Mouse (Mus musculus): ENCODE data around the gene Miip. TPM values are rescaled to one million over a fixed set of nuclear protein-coding genes. Genes with fewer than 3 reads are reported as not detected.

The Miip gene
- polyA plus RNA-seq, 1 experiment from 2014 or later = 23.9 TPM

DNA sequence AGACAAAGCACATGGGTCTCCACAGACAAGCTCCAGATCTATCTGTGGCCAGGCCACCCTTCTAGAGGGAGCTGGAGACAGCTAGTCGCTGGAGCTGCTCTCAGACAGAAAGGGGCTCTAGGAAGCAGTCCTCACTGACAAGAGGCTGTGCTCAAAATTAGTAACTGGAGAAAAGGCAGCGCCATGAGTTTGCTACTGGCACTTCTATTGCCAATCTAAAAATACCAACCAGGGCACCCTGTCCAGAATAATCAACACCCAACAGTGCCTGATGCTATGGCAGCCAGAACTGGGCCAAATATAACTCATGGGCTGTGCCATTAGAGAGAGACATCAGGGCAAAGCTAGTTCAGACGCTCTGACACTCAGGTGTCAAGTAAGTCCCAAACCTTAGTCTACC lies 28.7 kb upstream of the Miip start:
- no peak for ATAC-seq (replicated peaks; ENCODE audit: insufficient number of reproducible peaks, low FRiP score, low TSS enrichment)
- H3K27ac ChIP-seq (ENCODE audit: low read depth, low read length) = peak overlapping the region; percentile 88
- H3K4me1 ChIP-seq (ENCODE audit: control insufficient read depth, insufficient read depth, low read length) = peaks cover 30% of the 10 kb centered on the region
- peaks cover 34% of the 10 kb centered on the region for H3K36me3 ChIP-seq (ENCODE audit: control insufficient read depth, insufficient read depth, low read length)
- H3K27me3 ChIP-seq (ENCODE audit: control insufficient read depth, insufficient read depth, low read length) = no peaks in the 10 kb centered on the region
- H3K4me3 ChIP-seq (ENCODE audit: low read depth, low read length) = no peak overlapping the region
- H3K9ac ChIP-seq (ENCODE audit: low read depth, low read length) = no peak overlapping the region
- H3K9me3 ChIP-seq (replicated peaks; ENCODE audit: control insufficient read depth, low read length) = no peaks in the 10 kb centered on the region
- 48% methylated on average over 3 of the region's 3 CpGs for WGBS (ENCODE audit: insufficient replicate concordance)
- H3K4me2 ChIP-seq = 0 out of 2 replicates have a peak overlapping the region, but pooled peaks have one; percentile 25

DNA sequence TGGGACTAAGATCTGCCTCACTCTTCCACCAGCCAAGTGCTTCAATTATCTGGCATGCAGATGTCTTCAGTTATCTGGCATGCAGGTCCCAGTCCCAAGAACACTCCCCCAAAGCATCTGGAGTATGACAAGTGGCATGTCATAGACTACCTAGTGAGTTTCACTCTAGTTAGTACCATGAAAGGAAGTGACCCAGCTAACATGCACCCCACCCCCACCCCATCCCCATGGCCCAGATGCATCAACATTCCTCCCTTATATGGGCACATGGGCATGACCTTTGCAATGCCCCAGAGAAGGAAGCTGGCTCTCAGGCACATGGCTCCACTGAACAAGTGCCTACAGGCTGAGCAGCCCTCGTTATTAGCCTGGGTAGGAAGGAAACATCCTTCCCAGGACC lies 27.8 kb upstream of the Miip start:
- H3K27ac ChIP-seq (ENCODE audit: low read depth, low read length) = peak overlapping the region; percentile 88
- no peak overlapping the region for H3K4me3 ChIP-seq (ENCODE audit: low read depth, low read length)
- H3K9ac ChIP-seq (ENCODE audit: low read depth, low read length) = no peak overlapping the region
- H3K36me3 ChIP-seq (ENCODE audit: control insufficient read depth, insufficient read depth, low read length) = peaks cover 29% of the 10 kb centered on the region
- ATAC-seq (replicated peaks; ENCODE audit: insufficient number of reproducible peaks, low FRiP score, low TSS enrichment) = peak; percentile 61
- H3K4me1 ChIP-seq (ENCODE audit: control insufficient read depth, insufficient read depth, low read length) = peaks cover 30% of the 10 kb centered on the region
- H3K27me3 ChIP-seq (ENCODE audit: control insufficient read depth, insufficient read depth, low read length) = no peaks in the 10 kb centered on the region
- H3K4me2 ChIP-seq = no peak overlapping the region
- no peaks in the 10 kb centered on the region for H3K9me3 ChIP-seq (replicated peaks; ENCODE audit: control insufficient read depth, low read length)
- WGBS (ENCODE audit: insufficient replicate concordance) = 58% methylated on average over 1 of the region's 1 CpGs

DNA sequence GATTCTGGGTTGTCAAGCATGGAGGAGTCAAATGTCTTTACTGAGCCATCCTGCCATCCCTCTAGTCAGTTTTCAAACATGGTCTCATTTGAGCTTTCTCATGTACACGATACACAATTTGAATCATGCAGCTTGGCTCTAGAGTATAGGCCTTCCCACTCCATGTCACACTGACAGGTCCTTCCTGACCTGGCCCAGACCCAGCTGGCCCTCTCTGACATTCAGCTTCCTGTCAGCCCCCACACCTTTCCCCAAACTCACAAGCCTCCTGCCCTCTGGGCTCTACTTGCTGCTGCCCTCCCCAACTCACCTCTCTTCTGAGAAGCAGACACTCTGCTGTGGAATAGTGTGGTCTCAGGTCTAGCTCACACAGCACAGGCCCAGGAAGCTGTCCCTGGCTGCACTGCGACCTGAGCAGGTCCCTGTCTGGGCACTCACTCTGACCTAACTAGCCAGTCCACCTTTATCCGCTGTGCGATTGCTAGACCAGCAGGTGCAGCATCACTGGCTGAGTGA lies 27.3 kb upstream of the Miip start:
- Histone ChIP-seq H3K4me3 (ENCODE audit: low read depth, low read length) (no peak overlapping the region), H3K9me3 (replicated peaks; ENCODE audit: control insufficient read depth, low read length) (no peaks in the 10 kb centered on the region), H3K27ac (ENCODE audit: low read depth, low read length) (peak overlapping the region; percentile 88), H3K9ac (ENCODE audit: low read depth, low read length) (0 out of 2 replicates have a peak overlapping the region, but pooled peaks have one; percentile 34), H3K4me1 (ENCODE audit: control insufficient read depth, insufficient read depth, low read length) (peaks cover 26% of the 10 kb centered on the region), H3K4me2 (no peak overlapping the region), H3K27me3 (ENCODE audit: control insufficient read depth, insufficient read depth, low read length) (no peaks in the 10 kb centered on the region), H3K36me3 (ENCODE audit: control insufficient read depth, insufficient read depth, low read length) (peaks cover 32% of the 10 kb centered on the region)
- peak; percentile 4; the same call in 1 of the 2 replicates for ATAC-seq (replicated peaks; ENCODE audit: insufficient number of reproducible peaks, low FRiP score, low TSS enrichment)
- 83% methylated on average over 4 of the region's 4 CpGs for WGBS (ENCODE audit: insufficient replicate concordance)

DNA sequence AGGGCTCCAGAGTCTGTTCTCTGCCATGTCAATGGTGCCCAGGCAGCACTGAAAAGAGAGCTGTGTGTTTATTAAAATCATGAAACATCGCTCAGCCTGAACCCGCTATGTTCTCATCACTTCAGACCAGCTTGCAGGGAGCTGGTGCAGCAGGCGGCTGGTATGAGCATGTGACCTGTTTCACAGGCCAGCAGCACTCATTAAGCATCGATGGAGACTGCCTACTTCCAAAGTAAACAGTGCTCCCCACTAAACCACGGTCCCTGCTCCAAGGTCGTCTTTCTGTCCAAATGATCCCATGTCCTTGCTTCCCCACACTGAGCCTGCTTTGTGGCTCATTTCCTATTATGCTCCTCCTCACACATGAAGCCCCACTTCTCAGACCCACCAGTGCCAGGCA lies 21.7 kb upstream of the Miip start:
- no peak overlapping the region for H3K4me3 ChIP-seq (ENCODE audit: low read depth, low read length)
- no peak overlapping the region for H3K4me2 ChIP-seq
- H3K27me3 ChIP-seq (ENCODE audit: control insufficient read depth, insufficient read depth, low read length) = no peaks in the 10 kb centered on the region
- no peak overlapping the region for H3K27ac ChIP-seq (ENCODE audit: low read depth, low read length)
- H3K9ac ChIP-seq (ENCODE audit: low read depth, low read length) = no peak overlapping the region
- WGBS (ENCODE audit: insufficient replicate concordance) = 85% methylated on average over 6 of the region's 6 CpGs
- H3K36me3 ChIP-seq (ENCODE audit: control insufficient read depth, insufficient read depth, low read length) = peaks cover 48% of the 10 kb centered on the region
- ATAC-seq (replicated peaks; ENCODE audit: insufficient number of reproducible peaks, low FRiP score, low TSS enrichment) = no peak
- H3K9me3 ChIP-seq (replicated peaks; ENCODE audit: control insufficient read depth, low read length) = no peaks in the 10 kb centered on the region
- no peaks in the 10 kb centered on the region for H3K4me1 ChIP-seq (ENCODE audit: control insufficient read depth, insufficient read depth, low read length)

DNA sequence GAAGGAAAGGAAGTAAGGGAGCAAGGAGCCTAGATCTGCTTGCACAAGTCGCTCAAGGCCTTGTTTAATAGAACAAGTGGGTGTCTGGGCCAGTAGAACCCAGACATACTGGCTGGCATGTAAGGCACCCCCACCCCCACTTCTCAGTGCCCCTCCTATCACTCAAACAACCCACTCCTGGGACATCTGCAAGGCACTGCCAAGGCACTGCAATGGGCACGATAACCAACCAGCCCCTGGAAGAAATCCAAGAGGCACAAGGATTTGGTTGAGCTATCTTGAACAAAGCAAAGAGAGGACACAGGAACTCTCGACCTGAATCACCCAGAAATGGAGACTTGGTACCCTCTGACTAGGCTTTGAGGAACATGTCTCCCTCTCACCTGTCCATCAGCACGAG lies 19.6 kb upstream of the Miip start:
- peaks cover 58% of the 10 kb centered on the region for H3K36me3 ChIP-seq (ENCODE audit: control insufficient read depth, insufficient read depth, low read length)
- no peak overlapping the region for H3K4me3 ChIP-seq (ENCODE audit: low read depth, low read length)
- ATAC-seq (replicated peaks; ENCODE audit: insufficient number of reproducible peaks, low FRiP score, low TSS enrichment) = no peak
- no peaks in the 10 kb centered on the region for H3K9me3 ChIP-seq (replicated peaks; ENCODE audit: control insufficient read depth, low read length)
- H3K4me1 ChIP-seq (ENCODE audit: control insufficient read depth, insufficient read depth, low read length) = no peaks in the 10 kb centered on the region
- no peaks in the 10 kb centered on the region for H3K27me3 ChIP-seq (ENCODE audit: control insufficient read depth, insufficient read depth, low read length)
- no peak overlapping the region for H3K4me2 ChIP-seq
- no peak overlapping the region for H3K9ac ChIP-seq (ENCODE audit: low read depth, low read length)
- 87% methylated on average over 4 of the region's 4 CpGs for WGBS (ENCODE audit: insufficient replicate concordance)
- H3K27ac ChIP-seq (ENCODE audit: low read depth, low read length) = no peak overlapping the region

DNA sequence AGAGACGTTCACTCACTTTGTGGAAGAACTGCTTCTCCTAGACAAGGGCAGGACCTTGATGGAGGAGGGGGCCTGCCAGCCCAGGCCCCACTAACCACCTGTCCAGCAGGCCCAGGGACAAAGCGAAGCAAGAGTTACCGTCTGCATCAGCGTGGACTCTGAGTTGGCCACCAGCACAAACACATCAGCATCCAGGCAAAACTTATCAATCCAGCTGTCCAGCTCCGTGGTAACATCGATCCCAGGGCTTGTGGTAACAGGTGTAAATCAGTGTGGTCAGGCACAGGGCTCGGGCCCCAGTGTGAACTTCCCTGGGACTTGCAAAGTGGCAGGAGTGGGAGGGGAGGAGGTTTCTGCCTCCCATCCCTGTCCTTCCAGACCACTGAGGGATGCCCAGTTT lies 18.7 kb upstream of the Miip start:
- H3K27me3 ChIP-seq (ENCODE audit: control insufficient read depth, insufficient read depth, low read length) = no peaks in the 10 kb centered on the region
- H3K4me2 ChIP-seq = no peak overlapping the region
- H3K9me3 ChIP-seq (replicated peaks; ENCODE audit: control insufficient read depth, low read length) = no peaks in the 10 kb centered on the region
- no peak overlapping the region for H3K9ac ChIP-seq (ENCODE audit: low read depth, low read length)
- ATAC-seq (replicated peaks; ENCODE audit: insufficient number of reproducible peaks, low FRiP score, low TSS enrichment) = no peak
- H3K27ac ChIP-seq (ENCODE audit: low read depth, low read length) = no peak overlapping the region
- H3K4me1 ChIP-seq (ENCODE audit: control insufficient read depth, insufficient read depth, low read length) = no peaks in the 10 kb centered on the region
- H3K4me3 ChIP-seq (ENCODE audit: low read depth, low read length) = no peak overlapping the region
- WGBS (ENCODE audit: insufficient replicate concordance) = 95% methylated on average over 7 of the region's 7 CpGs
- peaks cover 64% of the 10 kb centered on the region for H3K36me3 ChIP-seq (ENCODE audit: control insufficient read depth, insufficient read depth, low read length)

DNA sequence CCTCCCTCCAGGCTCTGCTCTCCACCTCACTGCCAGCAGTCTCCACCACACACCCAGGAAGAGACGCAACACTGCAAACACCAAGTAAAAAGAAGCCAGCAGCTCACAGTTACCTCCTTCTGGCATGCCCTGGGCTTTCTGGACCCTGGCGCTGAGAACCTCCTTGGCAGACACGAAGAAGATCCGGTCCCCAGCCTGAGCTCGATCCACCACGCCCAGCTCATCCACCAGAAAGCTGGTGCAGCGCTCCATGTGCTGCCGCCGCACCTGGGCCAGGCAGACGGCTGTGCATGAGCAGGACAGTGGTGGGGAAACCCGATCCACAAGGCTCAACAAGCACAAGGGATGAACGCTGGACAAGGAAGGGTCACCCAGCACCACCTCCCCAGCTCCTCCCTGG lies 17.5 kb upstream of the Miip start:
- Histone ChIP-seq H3K4me3 (ENCODE audit: low read depth, low read length) (no peak overlapping the region), H3K27ac (ENCODE audit: low read depth, low read length) (no peak overlapping the region), H3K36me3 (ENCODE audit: control insufficient read depth, insufficient read depth, low read length) (peaks cover 73% of the 10 kb centered on the region), H3K9ac (ENCODE audit: low read depth, low read length) (no peak overlapping the region), H3K27me3 (ENCODE audit: control insufficient read depth, insufficient read depth, low read length) (no peaks in the 10 kb centered on the region), H3K4me2 (no peak overlapping the region), H3K4me1 (ENCODE audit: control insufficient read depth, insufficient read depth, low read length) (no peaks in the 10 kb centered on the region), H3K9me3 (replicated peaks; ENCODE audit: control insufficient read depth, low read length) (no peaks in the 10 kb centered on the region)
- WGBS (ENCODE audit: insufficient replicate concordance) = 94% methylated on average over 12 of the region's 12 CpGs
- ATAC-seq (replicated peaks; ENCODE audit: insufficient number of reproducible peaks, low FRiP score, low TSS enrichment) = no peak

DNA sequence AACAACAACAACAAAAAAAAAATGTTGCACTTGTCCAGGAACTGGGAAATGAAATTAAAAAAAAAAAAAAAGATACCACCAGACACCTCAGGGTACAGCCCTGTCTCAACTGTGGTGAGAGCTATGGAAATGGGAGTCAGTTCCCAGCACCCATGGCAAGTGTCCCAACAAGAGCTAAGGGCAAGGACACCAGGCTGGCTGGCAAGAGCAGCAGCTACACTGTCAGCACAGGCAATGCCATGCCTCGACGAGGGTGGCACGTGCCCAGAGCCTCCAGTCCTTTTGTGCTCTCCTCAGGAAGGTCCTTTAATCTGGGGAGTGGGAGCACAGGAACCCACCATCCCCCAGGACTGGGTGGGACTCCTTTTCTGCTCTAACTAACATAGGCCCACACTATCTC lies 15.5 kb upstream of the Miip start:
- no peak for ATAC-seq (replicated peaks; ENCODE audit: insufficient number of reproducible peaks, low FRiP score, low TSS enrichment)
- WGBS (ENCODE audit: insufficient replicate concordance) = 92% methylated on average over 3 of the region's 3 CpGs
- no peaks in the 10 kb centered on the region for H3K27me3 ChIP-seq (ENCODE audit: control insufficient read depth, insufficient read depth, low read length)
- H3K4me1 ChIP-seq (ENCODE audit: control insufficient read depth, insufficient read depth, low read length) = peaks cover 5% of the 10 kb centered on the region
- H3K9ac ChIP-seq (ENCODE audit: low read depth, low read length) = no peak overlapping the region
- H3K4me3 ChIP-seq (ENCODE audit: low read depth, low read length) = no peak overlapping the region
- no peaks in the 10 kb centered on the region for H3K9me3 ChIP-seq (replicated peaks; ENCODE audit: control insufficient read depth, low read length)
- no peak overlapping the region for H3K4me2 ChIP-seq
- peaks cover 72% of the 10 kb centered on the region for H3K36me3 ChIP-seq (ENCODE audit: control insufficient read depth, insufficient read depth, low read length)
- no peak overlapping the region for H3K27ac ChIP-seq (ENCODE audit: low read depth, low read length)

DNA sequence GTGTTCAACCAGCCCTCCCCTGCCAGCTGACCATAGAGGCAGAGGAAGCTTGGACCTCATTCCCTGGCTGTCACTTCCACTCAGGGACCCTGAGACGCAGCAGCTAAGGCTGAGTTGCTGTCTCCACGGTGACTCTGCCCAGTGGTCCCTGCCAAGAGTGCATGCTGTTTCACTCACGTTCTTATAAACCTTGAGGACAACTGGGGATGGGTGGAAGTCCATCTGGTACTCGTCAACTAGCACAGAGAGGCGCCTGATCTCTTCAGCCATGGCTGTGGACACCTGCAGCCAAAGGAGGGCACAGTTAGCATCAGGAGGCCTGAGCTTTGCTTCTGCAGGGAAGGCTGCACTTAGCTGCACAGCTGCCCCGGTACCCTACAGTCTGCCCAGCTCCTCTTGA lies 14.4 kb upstream of the Miip start:
- no peak for ATAC-seq (replicated peaks; ENCODE audit: insufficient number of reproducible peaks, low FRiP score, low TSS enrichment)
- H3K4me2 ChIP-seq = no peak overlapping the region
- peaks cover 77% of the 10 kb centered on the region for H3K36me3 ChIP-seq (ENCODE audit: control insufficient read depth, insufficient read depth, low read length)
- H3K27ac ChIP-seq (ENCODE audit: low read depth, low read length) = no peak overlapping the region
- no peaks in the 10 kb centered on the region for H3K9me3 ChIP-seq (replicated peaks; ENCODE audit: control insufficient read depth, low read length)
- no peak overlapping the region for H3K4me3 ChIP-seq (ENCODE audit: low read depth, low read length)
- 76% methylated on average over 6 of the region's 6 CpGs for WGBS (ENCODE audit: insufficient replicate concordance)
- peaks cover 5% of the 10 kb centered on the region for H3K4me1 ChIP-seq (ENCODE audit: control insufficient read depth, insufficient read depth, low read length)
- no peak overlapping the region for H3K9ac ChIP-seq (ENCODE audit: low read depth, low read length)
- H3K27me3 ChIP-seq (ENCODE audit: control insufficient read depth, insufficient read depth, low read length) = no peaks in the 10 kb centered on the region

Data from heart, embryonic 11.5 days (tissue).